Mouse (Mus musculus): Measurements from ENCODE around the gene Dnmbp.

DNA sequence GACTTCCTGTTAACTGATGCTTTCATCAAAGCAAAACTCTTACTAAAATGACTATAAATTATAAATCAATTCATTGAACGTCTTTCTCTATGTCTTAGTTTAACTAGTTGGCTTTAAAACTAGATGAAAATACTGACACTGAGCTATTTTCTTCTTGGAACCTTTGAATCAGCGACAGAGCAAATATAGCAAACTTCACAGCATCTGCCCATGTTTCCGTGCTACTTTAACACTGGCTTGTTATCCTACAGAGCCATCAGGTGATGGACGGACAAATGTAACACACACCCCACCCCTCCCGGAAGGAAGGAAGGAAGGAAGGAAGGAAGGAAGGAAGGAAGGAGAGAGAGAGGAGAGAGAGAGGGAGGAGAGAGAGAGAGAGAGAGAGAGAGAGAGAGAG, 12.0 kb downstream of the Dnmbp start:
- no peak for TF ChIP-seq POLR2A (IDR thresholded peaks at IDR 0.05; ENCODE audit: low read depth, low read length)
- no peak for TF ChIP-seq CTCF (IDR thresholded peaks at IDR 0.05; ENCODE audit: extremely low read depth, insufficient read depth, insufficient read length, insufficient replicate concordance)

Data from spleen, adult 2 months (tissue).